ENCODE assay signal across 12 mouse cellular contexts in genomic region chr13:83718431-83719410, GRCm38 (mm10).
DNase-seq lines count a peak whose midpoint lies in the region; ATAC-seq lines count a peak whose summit lies in the region.
"Had no signal": no experiment of that assay in that cellular context is flagged by ENCODE, and none has a peak within 500 bp of the region (broad histone marks: within the 10 kb centered on the region; RNA-seq: fewer than 3 reads in every experiment).

No protein-coding gene starts in this region.

- intact Hi-C loops in gastrocnemius, postnatal 36 days (cut with DNase I): loop anchor here (10.0 kb wide), 2 partner anchors 626 to 1036 kb away; no protein-coding TSS in a partner anchor

- ATAC-seq in hindbrain, embryonic 12.5 days (ENCODE audit: low FRiP score): no peak
- ATAC-seq in midbrain, embryonic 16.5 days: no peak
- no peak for ATAC-seq in erythroid progenitor cell, adult 5-6 weeks (replicated peaks; ENCODE audit: low FRiP score, poor library complexity, severe bottlenecking)

- DNase-seq in brain, embryonic 18.5 days (ENCODE audit: low read depth, low spot score): peak; percentile 32
- DNase-seq in cerebellum, postnatal 14 days: peak; percentile 61 to 81
- no peak for DNase-seq in gastrocnemius, postnatal 36 days
- DNase-seq in spleen, adult 18-20 months: no peak
- DNase-seq: adrenal gland, adult 8-10 months had no signal

- WGBS in hindbrain, embryonic 12.5 days: 4% methylated on average over 10 of the region's 10 CpGs
- WGBS in midbrain, embryonic 16.5 days: 18% methylated on average over 10 of the region's 10 CpGs

- peaks cover 54% of the 10 kb centered on the region for H3K27me3 ChIP-seq in hindbrain, embryonic 12.5 days
- no peaks in the 10 kb centered on the region for H3K27me3 ChIP-seq in midbrain, embryonic 16.5 days (ENCODE audit: control insufficient read depth, insufficient read depth, low read depth, low read length)

- peak overlapping the region; percentile 100 for H3K9ac ChIP-seq in hindbrain, embryonic 12.5 days
- H3K9ac ChIP-seq in midbrain, embryonic 16.5 days (ENCODE audit: low read depth, low read length): peak overlapping the region; percentile 70
- H3K9ac ChIP-seq: heart, embryonic 13.5 days; lung, embryonic 15.5 days; stomach, embryonic 15.5 days had no signal

- no peaks in the 10 kb centered on the region for H3K9me3 ChIP-seq in hindbrain, embryonic 12.5 days (replicated peaks)
- H3K9me3 ChIP-seq in midbrain, embryonic 16.5 days (replicated peaks; ENCODE audit: control insufficient read depth, low read length, poor library complexity, severe bottlenecking): no peaks in the 10 kb centered on the region
- H3K9me3 ChIP-seq: heart, embryonic 13.5 days; lung, embryonic 15.5 days; stomach, embryonic 15.5 days had no signal

- H3K27ac ChIP-seq in hindbrain, embryonic 12.5 days: peak overlapping the region; percentile 98
- peak overlapping the region; percentile 97 for H3K27ac ChIP-seq in midbrain, embryonic 16.5 days (ENCODE audit: low read length)
- H3K27ac ChIP-seq: heart, embryonic 13.5 days; lung, embryonic 15.5 days; stomach, embryonic 15.5 days had no signal

- peaks cover 4% of the 10 kb centered on the region for H3K4me1 ChIP-seq in hindbrain, embryonic 12.5 days
- H3K4me1 ChIP-seq in midbrain, embryonic 16.5 days (ENCODE audit: control insufficient read depth, insufficient read depth, low read length): peaks cover 6% of the 10 kb centered on the region; the same call in 1 of the 2 replicates
- H3K4me1 ChIP-seq: stomach, embryonic 15.5 days had no signal

- peak overlapping the region; percentile 69 for H3K4me2 ChIP-seq in hindbrain, embryonic 12.5 days (replicated peaks)
- peak overlapping the region; percentile 63 for H3K4me2 ChIP-seq in midbrain, embryonic 16.5 days (ENCODE audit: low read length)
- H3K4me2 ChIP-seq: heart, embryonic 13.5 days; lung, embryonic 15.5 days; stomach, embryonic 15.5 days had no signal

- H3K4me3 ChIP-seq in hindbrain, embryonic 12.5 days: peak overlapping the region; percentile 84
- H3K4me3 ChIP-seq in midbrain, embryonic 16.5 days (ENCODE audit: low read depth, low read length): peak overlapping the region; percentile 13
- H3K4me3 ChIP-seq: erythroblast, embryonic 14.5 days; heart, embryonic 13.5 days; lung, embryonic 15.5 days; stomach, embryonic 15.5 days had no signal

- H3K36me3 ChIP-seq in hindbrain, embryonic 12.5 days: no peaks in the 10 kb centered on the region
- no peaks in the 10 kb centered on the region for H3K36me3 ChIP-seq in midbrain, embryonic 16.5 days (ENCODE audit: control insufficient read depth, insufficient read depth, low read length)
- H3K36me3 ChIP-seq: heart, embryonic 13.5 days; lung, embryonic 15.5 days; stomach, embryonic 15.5 days had no signal

Comparison
In these comparisons a context has a peak if more than half of its experiments do, and no peak if none do; other contexts are left out.
1. DNase-seq: peak in brain, embryonic 18.5 days (single experiment) and cerebellum, postnatal 14 days (2 of 2); none in gastrocnemius, postnatal 36 days (0 of 2) and spleen, adult 18-20 months (0 of 2).